25 mouse cellular contexts compared by ENCODE assay signal in the genomic region with DNA sequence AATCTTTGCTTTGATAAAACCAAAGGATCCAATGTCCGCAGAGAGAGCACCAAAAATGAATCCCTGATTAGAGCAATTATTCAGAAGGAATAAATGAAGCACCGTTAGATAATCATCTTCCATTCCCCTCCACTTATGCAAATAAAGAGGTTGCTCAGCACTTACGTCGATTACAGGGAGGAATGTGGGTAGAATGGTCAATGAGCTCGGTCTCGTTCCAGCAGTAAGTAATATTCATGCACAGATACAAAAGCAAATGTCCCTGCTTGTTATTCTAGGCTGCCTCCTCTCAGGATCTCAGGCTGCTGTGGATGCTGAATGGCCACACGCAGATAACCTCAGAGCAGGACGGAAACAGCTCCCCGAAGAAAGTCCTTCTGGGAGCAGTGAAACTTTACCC. TPM values are rescaled to one million over a fixed set of nuclear protein-coding genes. Genes with fewer than 3 reads are reported as not detected.
A peak's percentile ranks its signal among the peaks of the same experiment; 100 is the strongest.
DNase-seq lines count a peak whose midpoint lies in the region; ATAC-seq lines count a peak whose summit lies in the region.
"Had no signal": no experiment of that assay in that cellular context is flagged by ENCODE, and none has a peak within 500 bp of the region (broad histone marks: within the 10 kb centered on the region; RNA-seq: fewer than 3 reads in every experiment).

No protein-coding gene starts in this region.

- 63% methylated on average over 9 of the region's 9 CpGs for WGBS in forebrain, embryonic 12.5 days
- WGBS in forebrain, embryonic 16.5 days: 42% methylated on average over 9 of the region's 9 CpGs
- WGBS in forebrain, embryonic 14.5 days: 57% methylated on average over 9 of the region's 9 CpGs
- WGBS in forebrain, embryonic 10.5 days: 87% methylated on average over 9 of the region's 9 CpGs
- WGBS in midbrain, embryonic 14.5 days: 71% methylated on average over 9 of the region's 9 CpGs
- 59% methylated on average over 9 of the region's 9 CpGs for WGBS in midbrain, embryonic 16.5 days

- no peak overlapping the region for H3K4me3 ChIP-seq in forebrain, embryonic 12.5 days (replicated peaks)
- H3K4me3 ChIP-seq in forebrain, embryonic 16.5 days (replicated peaks; ENCODE audit: low read length): no peak overlapping the region
- no peak overlapping the region for H3K4me3 ChIP-seq in forebrain, embryonic 14.5 days (ENCODE audit: low read depth, low read length)
- H3K4me3 ChIP-seq in forebrain, embryonic 10.5 days: no peak overlapping the region
- no peak overlapping the region for H3K4me3 ChIP-seq in midbrain, embryonic 14.5 days (replicated peaks; ENCODE audit: low read depth, low read length)
- H3K4me3 ChIP-seq in midbrain, embryonic 16.5 days (ENCODE audit: low read depth, low read length): no peak overlapping the region
- H3K4me3 ChIP-seq: embryonic facial prominence, embryonic 13.5 days; embryonic facial prominence, embryonic 15.5 days; erythroblast, embryonic 14.5 days had no signal

- peak; percentile 20 for DNase-seq in forebrain, embryonic 14.5 days (ENCODE audit: low spot score)
- no peak for DNase-seq in forebrain, embryonic 10.5 days (ENCODE audit: extremely low spot score, low spot score)
- DNase-seq in midbrain, embryonic 14.5 days: peak; percentile 14
- DNase-seq: adrenal gland, adult 8-10 months; adrenal gland, postnatal 14 days; adrenal gland, postnatal 36 days; B cell, adult 2 months; cerebellum, adult 11 months; cerebellum, adult 18-20 months; cerebellum, adult 8-10 months; cerebellum, adult 9-11 months; cerebellum, postnatal 14 days; cerebellum, postnatal 36 days; embryo, embryonic 11 days had no signal

- no peak overlapping the region for H3K4me2 ChIP-seq in forebrain, embryonic 12.5 days
- no peak overlapping the region for H3K4me2 ChIP-seq in forebrain, embryonic 16.5 days (ENCODE audit: low read length)
- no peak overlapping the region for H3K4me2 ChIP-seq in forebrain, embryonic 14.5 days (ENCODE audit: low read length)
- H3K4me2 ChIP-seq in midbrain, embryonic 14.5 days (ENCODE audit: low read length): no peak overlapping the region
- H3K4me2 ChIP-seq in midbrain, embryonic 16.5 days (ENCODE audit: low read length): no peak overlapping the region
- H3K4me2 ChIP-seq: embryonic facial prominence, embryonic 13.5 days; embryonic facial prominence, embryonic 15.5 days had no signal

- H3K9ac ChIP-seq in forebrain, embryonic 12.5 days: no peak overlapping the region
- no peak overlapping the region for H3K9ac ChIP-seq in forebrain, embryonic 16.5 days (replicated peaks; ENCODE audit: low read depth, low read length)
- no peak overlapping the region for H3K9ac ChIP-seq in forebrain, embryonic 14.5 days (ENCODE audit: low read length)
- H3K9ac ChIP-seq in midbrain, embryonic 14.5 days (replicated peaks; ENCODE audit: low read length): no peak overlapping the region
- no peak overlapping the region for H3K9ac ChIP-seq in midbrain, embryonic 16.5 days (ENCODE audit: low read depth, low read length)
- H3K9ac ChIP-seq: embryonic facial prominence, embryonic 13.5 days; embryonic facial prominence, embryonic 15.5 days had no signal

- H3K9me3 ChIP-seq in forebrain, embryonic 12.5 days: no peaks in the 10 kb centered on the region
- no peaks in the 10 kb centered on the region for H3K9me3 ChIP-seq in forebrain, embryonic 16.5 days (ENCODE audit: control insufficient read depth, low read length)
- H3K9me3 ChIP-seq in forebrain, embryonic 14.5 days (replicated peaks; ENCODE audit: control insufficient read depth, low read length): no peaks in the 10 kb centered on the region
- no peaks in the 10 kb centered on the region for H3K9me3 ChIP-seq in forebrain, embryonic 10.5 days
- no peaks in the 10 kb centered on the region for H3K9me3 ChIP-seq in midbrain, embryonic 14.5 days (ENCODE audit: control insufficient read depth, low read length)
- H3K9me3 ChIP-seq in midbrain, embryonic 16.5 days (replicated peaks; ENCODE audit: control insufficient read depth, low read length, poor library complexity, severe bottlenecking): no peaks in the 10 kb centered on the region
- H3K9me3 ChIP-seq: embryonic facial prominence, embryonic 13.5 days; embryonic facial prominence, embryonic 15.5 days; G1E had no signal

- H3K4me1 ChIP-seq in forebrain, embryonic 12.5 days: no peaks in the 10 kb centered on the region
- H3K4me1 ChIP-seq in forebrain, embryonic 16.5 days (replicated peaks; ENCODE audit: control insufficient read depth, insufficient read depth, low read length): no peaks in the 10 kb centered on the region
- H3K4me1 ChIP-seq in forebrain, embryonic 14.5 days (ENCODE audit: control insufficient read depth, insufficient read depth, low read length): no peaks in the 10 kb centered on the region
- no peaks in the 10 kb centered on the region for H3K4me1 ChIP-seq in forebrain, embryonic 10.5 days
- no peaks in the 10 kb centered on the region for H3K4me1 ChIP-seq in midbrain, embryonic 14.5 days (ENCODE audit: control insufficient read depth, insufficient read depth, low read length)
- no peaks in the 10 kb centered on the region for H3K4me1 ChIP-seq in midbrain, embryonic 16.5 days (ENCODE audit: control insufficient read depth, insufficient read depth, low read length)
- H3K4me1 ChIP-seq: embryonic facial prominence, embryonic 13.5 days; embryonic facial prominence, embryonic 15.5 days had no signal

- ATAC-seq in forebrain, embryonic 12.5 days (ENCODE audit: low FRiP score): 0 out of 2 replicates have a peak, but pooled peaks have one; percentile 46
- no peak for ATAC-seq in forebrain, embryonic 16.5 days
- peak; percentile 54; the same call in 1 of the 2 replicates for ATAC-seq in forebrain, embryonic 14.5 days
- no peak for ATAC-seq in midbrain, embryonic 14.5 days (ENCODE audit: low FRiP score, low TSS enrichment)
- ATAC-seq in midbrain, embryonic 16.5 days: no peak
- ATAC-seq: activated CD4-positive, CD25-positive, alpha-beta regulatory T cell, adult 4 months; CD4-positive, CD25-positive, alpha-beta regulatory T cell, adult 4 months; Patski had no signal

- no peaks in the 10 kb centered on the region for H3K36me3 ChIP-seq in forebrain, embryonic 12.5 days (replicated peaks)
- no peaks in the 10 kb centered on the region for H3K36me3 ChIP-seq in forebrain, embryonic 16.5 days (ENCODE audit: control insufficient read depth, insufficient read depth)
- no peaks in the 10 kb centered on the region for H3K36me3 ChIP-seq in forebrain, embryonic 14.5 days (ENCODE audit: control insufficient read depth, insufficient read depth, low read length)
- H3K36me3 ChIP-seq in forebrain, embryonic 10.5 days (replicated peaks): no peaks in the 10 kb centered on the region
- H3K36me3 ChIP-seq in midbrain, embryonic 14.5 days (ENCODE audit: control insufficient read depth, insufficient read depth, low read length): no peaks in the 10 kb centered on the region
- no peaks in the 10 kb centered on the region for H3K36me3 ChIP-seq in midbrain, embryonic 16.5 days (ENCODE audit: control insufficient read depth, insufficient read depth, low read length)
- H3K36me3 ChIP-seq: embryonic facial prominence, embryonic 13.5 days; embryonic facial prominence, embryonic 15.5 days; G1E had no signal

- no peak overlapping the region for H3K27ac ChIP-seq in forebrain, embryonic 12.5 days
- no peak overlapping the region for H3K27ac ChIP-seq in forebrain, embryonic 16.5 days (ENCODE audit: low read length)
- H3K27ac ChIP-seq in forebrain, embryonic 14.5 days (ENCODE audit: low read depth, low read length): no peak overlapping the region
- H3K27ac ChIP-seq in forebrain, embryonic 10.5 days: no peak overlapping the region
- no peak overlapping the region for H3K27ac ChIP-seq in midbrain, embryonic 14.5 days (replicated peaks; ENCODE audit: low read depth, low read length)
- H3K27ac ChIP-seq in midbrain, embryonic 16.5 days (ENCODE audit: low read length): no peak overlapping the region
- H3K27ac ChIP-seq: embryonic facial prominence, embryonic 13.5 days; embryonic facial prominence, embryonic 15.5 days had no signal

- H3K27me3 ChIP-seq in forebrain, embryonic 12.5 days: no peaks in the 10 kb centered on the region
- no peaks in the 10 kb centered on the region for H3K27me3 ChIP-seq in forebrain, embryonic 16.5 days (replicated peaks; ENCODE audit: control insufficient read depth, insufficient read depth, low read length)
- H3K27me3 ChIP-seq in forebrain, embryonic 14.5 days (replicated peaks; ENCODE audit: control insufficient read depth, insufficient read depth, low read length): no peaks in the 10 kb centered on the region
- no peaks in the 10 kb centered on the region for H3K27me3 ChIP-seq in forebrain, embryonic 10.5 days (ENCODE audit: poor library complexity, severe bottlenecking)
- H3K27me3 ChIP-seq in midbrain, embryonic 14.5 days (ENCODE audit: control insufficient read depth, insufficient read depth, low read length): no peaks in the 10 kb centered on the region
- no peaks in the 10 kb centered on the region for H3K27me3 ChIP-seq in midbrain, embryonic 16.5 days (ENCODE audit: control insufficient read depth, insufficient read depth, low read depth, low read length)
- H3K27me3 ChIP-seq: CH12.LX; embryonic facial prominence, embryonic 13.5 days; embryonic facial prominence, embryonic 15.5 days had no signal

RNA-seq across cellular contexts. Expression of gene Rbm46, which starts 51.1 kb away (rescaled TPM):
- 1.9 and 2.1 TPM in 2 replicates for polyA plus RNA-seq in forebrain, embryonic 12.5 days (2016; fragmentation: Nextera tagmentation; extraction: Ambion mirVana)
- polyA plus RNA-seq in forebrain, embryonic 16.5 days (2015; fragmentation: Nextera tagmentation; extraction: Ambion mirVana): 0.96 and 1.3 TPM in 2 replicates
- 1.3 and 1.7 TPM in 2 replicates for polyA plus RNA-seq in forebrain, embryonic 14.5 days (2014; fragmentation: Nextera tagmentation; extraction: Ambion mirVana)
- polyA plus RNA-seq in forebrain, embryonic 10.5 days (2016; fragmentation: Nextera tagmentation; extraction: Ambion mirVana): 1.6 and 1.8 TPM in 2 replicates
- 1.00 and 1.7 TPM in 2 replicates for polyA plus RNA-seq in midbrain, embryonic 14.5 days (2014; fragmentation: Nextera tagmentation; extraction: Ambion mirVana)
- 1.6 and 2.0 TPM in 2 replicates for polyA plus RNA-seq in midbrain, embryonic 16.5 days (2015; fragmentation: Nextera tagmentation; extraction: Ambion mirVana)
- polyA plus RNA-seq: activated CD4-positive, CD25-positive, alpha-beta regulatory T cell, adult 4 months; CD4-positive, CD25-positive, alpha-beta regulatory T cell, adult 4 months; erythroblast, embryonic 14.5 days; G1E; Patski had no signal

Comparison
In these comparisons a context has a peak if more than half of its experiments do, and no peak if none do; other contexts are left out.
1. ATAC-seq: peak in forebrain, embryonic 12.5 days (single experiment) and forebrain, embryonic 14.5 days (single experiment); none in forebrain, embryonic 16.5 days (single experiment), midbrain, embryonic 14.5 days (single experiment) and midbrain, embryonic 16.5 days (single experiment).